Mouse (Mus musculus) neural tube, embryonic 14.5 days (tissue): ENCODE measurements around the gene Nkapl. TPM values are rescaled to one million over a fixed set of nuclear protein-coding genes. Genes with fewer than 3 reads are reported as not detected.

Experiments used
- ATAC-seq: fragments of 200-750 bp; cut with Nextera tagmentation; 2 replicates; pipeline ENCODE4 v1.8.0; 2017; ENCODE audit warnings: low read depth, mild to moderate bottlenecking, moderate TSS enrichment, moderate library complexity
- H3K27ac ChIP-seq: fragments of 300-500 bp; sonication (generic); 2 replicates; pipeline ENCODE4 v1.5.1; 2014; ENCODE audit warnings: low read depth, mild to moderate bottlenecking, control low read depth, low read length, moderate library complexity, mixed read lengths
- H3K27me3 ChIP-seq: fragments of 300-500 bp; sonication (generic); 2 replicates; pipeline ENCODE4 v1.6.1; 2014; ENCODE audit warnings: low read length; ENCODE audit not compliant: control insufficient read depth, insufficient read depth
- H3K36me3 ChIP-seq: fragments of 300-500 bp; sonication (generic); 2 replicates; pipeline ENCODE4 v1.6.1; 2014; ENCODE audit warnings: low read length, mixed read lengths; ENCODE audit not compliant: control insufficient read depth, insufficient read depth
- H3K4me1 ChIP-seq: fragments of 300-500 bp; sonication (generic); 2 replicates; pipeline ENCODE4 v1.6.1; 2014; ENCODE audit warnings: low read length; ENCODE audit not compliant: control insufficient read depth, insufficient read depth
- H3K4me2 ChIP-seq: fragments of 300-500 bp; sonication (generic); 2 replicates; pipeline ENCODE4 v1.6.1; 2014; ENCODE audit warnings: mild to moderate bottlenecking, low read depth, low read length, control low read depth
- H3K4me3 ChIP-seq: fragments of 300-500 bp; sonication (generic); 2 replicates; pipeline ENCODE4 v1.5.1; 2014; ENCODE audit warnings: low read depth, low read length, control low read depth, mixed read lengths
- H3K9ac ChIP-seq: fragments of 300-500 bp; sonication (generic); replicated peaks from 2 replicates; pipeline ENCODE4 v1.6.1; 2014; ENCODE audit warnings: low read depth, mild to moderate bottlenecking, control low read depth, low read length, mixed read lengths
- H3K9me3 ChIP-seq: fragments of 300-500 bp; sonication (generic); 2 replicates; pipeline ENCODE4 v1.6.1; 2016; ENCODE audit warnings: low read length; ENCODE audit not compliant: control insufficient read depth
- WGBS: fragments of 180-500 bp; shearing (Covaris S2); extraction: QIAGEN DNeasy Blood & Tissue Kit; methylation state at CpG from one replicate; pipeline ENCODE4 v1.1.7; 2014; 5-methylcytosine and 5-hydroxymethylcytosine counted together
- polyA plus RNA-seq: library from polyadenylated mRNA; unstranded; fragments of >200 nt; fragmentation: Nextera tagmentation; extraction: Ambion mirVana; gene quantifications from 2 replicates; pipeline ENCODE4 v1.2.1, GENCODE M21; 2014

The Nkapl gene
- polyA plus RNA-seq, 1 experiment from 2014 or later = 3.0 TPM

DNA sequence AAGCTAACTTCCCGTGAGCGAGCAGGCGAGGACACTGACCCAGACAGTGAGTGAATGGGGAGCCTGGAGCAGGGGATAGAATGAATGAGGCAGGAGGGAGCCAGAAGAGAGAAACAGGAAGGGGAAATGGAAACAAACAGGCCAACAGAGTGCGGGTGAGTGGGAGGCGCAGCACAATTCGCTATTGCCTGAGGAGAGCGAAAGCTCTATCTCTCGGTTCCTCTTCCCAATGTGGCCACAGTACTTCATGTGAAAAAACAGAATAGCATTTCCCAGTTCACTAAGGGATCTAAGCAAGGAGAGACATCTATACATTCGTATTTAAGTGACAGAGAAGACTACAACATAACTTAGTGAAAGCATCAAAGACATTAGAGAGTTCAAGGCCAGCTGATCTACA lies 21.5 kb downstream of the Nkapl start:
- Histone ChIP-seq H3K4me3 (no peak overlapping the region), H3K9me3 (no peaks in the 10 kb centered on the region), H3K36me3 (peaks cover 49% of the 10 kb centered on the region), H3K27ac (no peak overlapping the region), H3K27me3 (no peaks in the 10 kb centered on the region), H3K4me1 (no peaks in the 10 kb centered on the region), H3K9ac (no peak overlapping the region), H3K4me2 (no peak overlapping the region)
- WGBS = 95% methylated on average over 9 of the region's 9 CpGs
- no peak for ATAC-seq

- H3K9me3 ChIP-seq = no peaks in the 10 kb centered on the region
- ATAC-seq = peak; percentile 33
- WGBS = 19% methylated on average over 10 of the region's 10 CpGs
Observed at GRCm38 (mm10) chr13:21441207-21441572, 27.1 kb downstream of the Nkapl start.

DNA sequence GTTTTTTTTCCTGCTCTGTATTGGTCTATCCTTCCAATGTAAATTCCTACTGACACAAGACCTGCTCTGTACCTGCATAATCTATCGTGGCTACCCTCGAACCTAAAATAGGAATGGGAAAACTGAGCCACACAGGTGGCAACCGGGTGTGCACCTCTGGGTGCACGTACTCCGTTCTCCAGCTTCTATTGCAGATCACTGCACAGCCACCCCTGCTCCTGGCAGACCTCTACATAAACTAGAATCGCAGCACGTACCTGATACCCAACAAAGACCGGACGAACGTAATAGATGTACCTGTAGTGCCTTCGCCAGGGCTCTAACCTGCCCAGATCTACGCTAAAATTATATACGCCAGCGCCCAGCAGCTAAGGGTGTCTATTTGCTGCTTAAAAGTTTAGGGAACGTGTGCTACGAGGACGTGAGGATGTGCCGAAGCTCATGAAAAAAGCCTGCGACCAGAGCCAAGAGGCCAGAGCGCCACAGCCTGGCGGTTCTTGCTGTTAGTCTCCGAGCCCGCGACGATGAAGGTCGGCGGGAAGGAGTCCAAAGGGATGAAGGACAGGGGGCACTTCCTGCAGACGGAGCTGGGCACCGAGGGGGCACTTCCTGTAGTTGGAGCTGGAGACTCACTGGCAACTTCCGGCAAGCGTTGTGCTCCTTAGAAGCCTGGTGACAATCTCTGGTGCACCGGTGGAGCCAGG lies 27.7 kb downstream of the Nkapl start, which contains the start of gene Pgbd1:
Pgbd1 (minus strand) TSS at position 556 of the 704 bp plus-strand sequence.
- H3K36me3 ChIP-seq = peaks cover 21% of the 10 kb centered on the region; the same call in 1 of the 2 replicates
- H3K27me3 ChIP-seq = no peaks in the 10 kb centered on the region
- H3K9ac ChIP-seq = peak within 1 kb of the TSS; percentile 66
- H3K4me3 ChIP-seq = peak within 1 kb of the TSS; percentile 54
- peaks cover 3% of the 10 kb centered on the region; the same call in 1 of the 2 replicates for H3K4me1 ChIP-seq
- H3K9me3 ChIP-seq = no peaks in the 10 kb centered on the region
- peak; percentile 96 for ATAC-seq
- under 1% methylated on average over 32 of the region's 32 CpGs for WGBS
- peak within 1 kb of the TSS; percentile 73 for H3K27ac ChIP-seq
- peak within 1 kb of the TSS; percentile 90 for H3K4me2 ChIP-seq

More at GRCm38 (mm10) chr13:21441207-21441572, 27.1 kb downstream of the Nkapl start:
- Histone ChIP-seq H3K4me3 (peak overlapping the region; percentile 54), H3K27ac (no peak overlapping the region), H3K9ac (peak overlapping the region; percentile 66), H3K4me2 (peak overlapping the region; percentile 90), H3K27me3 (no peaks in the 10 kb centered on the region), H3K36me3 (peaks cover 24% of the 10 kb centered on the region; the same call in 1 of the 2 replicates), H3K4me1 (peaks cover 3% of the 10 kb centered on the region; the same call in 1 of the 2 replicates)

GRCm38 (mm10) chr13:21435476-21435875 lies 32.8 kb downstream of the Nkapl start:
- H3K9me3 ChIP-seq = no peaks in the 10 kb centered on the region
- no peak for ATAC-seq
- no peak overlapping the region for H3K4me3 ChIP-seq
- no peak overlapping the region for H3K9ac ChIP-seq
- WGBS = 91% methylated on average over 4 of the region's 4 CpGs
- H3K27ac ChIP-seq = no peak overlapping the region
- peaks cover 3% of the 10 kb centered on the region; the same call in 1 of the 2 replicates for H3K4me1 ChIP-seq
- H3K27me3 ChIP-seq = no peaks in the 10 kb centered on the region
- no peaks in the 10 kb centered on the region for H3K36me3 ChIP-seq
- no peak overlapping the region for H3K4me2 ChIP-seq

DNA sequence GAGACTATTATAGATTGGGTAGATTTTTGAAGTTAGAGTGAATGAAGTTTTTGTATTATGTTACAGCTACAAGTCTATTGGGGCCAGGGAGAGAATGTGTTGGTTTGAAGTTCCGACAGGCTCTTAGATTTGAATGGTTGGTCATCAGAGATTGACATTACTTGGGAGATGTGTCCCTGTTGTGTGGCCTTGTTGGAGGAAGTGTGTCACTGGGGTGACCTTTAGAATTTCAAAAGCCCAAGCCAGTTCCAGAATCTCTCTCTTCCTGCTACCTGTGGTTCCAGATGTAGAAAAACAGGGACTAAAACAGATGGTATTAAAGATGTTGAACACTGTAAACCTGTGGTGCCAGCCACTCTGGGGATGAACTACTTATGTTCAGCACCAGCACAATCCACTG lies 40.7 kb downstream of the Nkapl start:
- no peaks in the 10 kb centered on the region for H3K9me3 ChIP-seq
- H3K27ac ChIP-seq = no peak overlapping the region
- H3K27me3 ChIP-seq = no peaks in the 10 kb centered on the region
- no peak overlapping the region for H3K4me3 ChIP-seq
- no peak for ATAC-seq
- no peak overlapping the region for H3K9ac ChIP-seq
- WGBS = 92% methylated on average over 1 of the region's 1 CpGs
- no peaks in the 10 kb centered on the region for H3K4me1 ChIP-seq
- no peak overlapping the region for H3K4me2 ChIP-seq
- no peaks in the 10 kb centered on the region for H3K36me3 ChIP-seq

DNA sequence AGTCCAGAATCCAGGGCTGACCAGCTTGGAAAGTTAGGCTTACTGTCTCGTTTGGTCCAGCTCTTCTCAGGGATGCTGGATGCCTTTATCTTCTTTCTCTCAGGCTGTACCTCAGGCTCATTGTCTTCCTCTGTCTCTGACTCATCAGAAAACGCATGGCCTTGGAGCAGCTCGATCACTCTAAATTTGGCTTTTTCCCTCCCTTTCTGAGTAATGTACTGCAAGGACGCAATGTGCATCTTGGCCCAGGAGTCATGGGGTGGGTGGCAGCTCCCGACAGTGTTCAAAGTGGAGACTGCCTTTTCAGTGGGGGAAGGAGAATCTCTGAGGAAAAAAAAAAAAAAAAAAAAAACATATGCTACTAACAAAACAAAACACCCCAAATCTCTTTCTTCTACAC lies 45.0 kb downstream of the Nkapl start:
- Histone ChIP-seq H3K9ac (no peak overlapping the region), H3K4me1 (no peaks in the 10 kb centered on the region), H3K27me3 (no peaks in the 10 kb centered on the region), H3K27ac (no peak overlapping the region), H3K36me3 (no peaks in the 10 kb centered on the region), H3K4me3 (no peak overlapping the region), H3K9me3 (no peaks in the 10 kb centered on the region), H3K4me2 (no peak overlapping the region)
- no peak for ATAC-seq
- 69% methylated on average over 5 of the region's 5 CpGs for WGBS

DNA sequence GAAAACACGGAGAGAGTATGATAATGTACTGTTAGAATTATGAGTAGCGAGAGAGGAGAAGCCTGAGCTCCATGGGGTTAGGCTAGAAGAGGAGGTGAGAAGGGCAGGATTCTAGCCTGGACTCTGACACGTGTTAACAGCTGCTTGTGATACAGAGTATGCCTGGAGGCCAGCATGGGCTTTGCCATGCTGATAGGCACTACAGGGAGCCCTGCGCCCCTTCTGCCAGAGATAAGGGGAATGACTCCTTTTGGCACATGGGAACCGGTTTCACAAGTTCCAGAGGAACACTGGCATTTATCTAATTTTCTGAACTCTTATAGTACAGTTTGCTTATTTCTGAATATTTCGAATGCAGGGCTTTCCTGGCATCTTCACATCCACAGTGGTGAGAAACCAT lies 49.4 kb downstream of the Nkapl start:
- Histone ChIP-seq H3K27me3 (no peaks in the 10 kb centered on the region), H3K4me3 (no peak overlapping the region), H3K9me3 (no peaks in the 10 kb centered on the region), H3K4me1 (no peaks in the 10 kb centered on the region), H3K27ac (no peak overlapping the region), H3K4me2 (no peak overlapping the region), H3K9ac (no peak overlapping the region), H3K36me3 (no peaks in the 10 kb centered on the region)
- 64% methylated on average over 6 of the region's 6 CpGs for WGBS
- no peak for ATAC-seq

GRCm38 (mm10) chr13:21417298-21418010 lies 50.9 kb downstream of the Nkapl start:
- Histone ChIP-seq H3K27ac (no peak overlapping the region), H3K4me1 (no peaks in the 10 kb centered on the region), H3K36me3 (no peaks in the 10 kb centered on the region), H3K9me3 (no peaks in the 10 kb centered on the region), H3K9ac (no peak overlapping the region), H3K4me3 (no peak overlapping the region), H3K4me2 (no peak overlapping the region), H3K27me3 (no peaks in the 10 kb centered on the region)
- WGBS = 68% methylated on average over 6 of the region's 6 CpGs
- no peak for ATAC-seq
